Mouse (Mus musculus): ENCODE data around the gene Col4a2. TPM values are rescaled to one million over a fixed set of nuclear protein-coding genes. Genes with fewer than 3 reads are reported as not detected.
A peak's percentile ranks its signal among the peaks of the same experiment; 100 is the strongest.
"Not testable (repeated sequence)": the region's sequence is repeated elsewhere in the genome, so short reads cannot be mapped to it uniquely, and the experiment has no call there.

Col4a2 gene
- polyA plus RNA-seq, 1 experiment from 2014 or later = 39.1 TPM

DNA sequence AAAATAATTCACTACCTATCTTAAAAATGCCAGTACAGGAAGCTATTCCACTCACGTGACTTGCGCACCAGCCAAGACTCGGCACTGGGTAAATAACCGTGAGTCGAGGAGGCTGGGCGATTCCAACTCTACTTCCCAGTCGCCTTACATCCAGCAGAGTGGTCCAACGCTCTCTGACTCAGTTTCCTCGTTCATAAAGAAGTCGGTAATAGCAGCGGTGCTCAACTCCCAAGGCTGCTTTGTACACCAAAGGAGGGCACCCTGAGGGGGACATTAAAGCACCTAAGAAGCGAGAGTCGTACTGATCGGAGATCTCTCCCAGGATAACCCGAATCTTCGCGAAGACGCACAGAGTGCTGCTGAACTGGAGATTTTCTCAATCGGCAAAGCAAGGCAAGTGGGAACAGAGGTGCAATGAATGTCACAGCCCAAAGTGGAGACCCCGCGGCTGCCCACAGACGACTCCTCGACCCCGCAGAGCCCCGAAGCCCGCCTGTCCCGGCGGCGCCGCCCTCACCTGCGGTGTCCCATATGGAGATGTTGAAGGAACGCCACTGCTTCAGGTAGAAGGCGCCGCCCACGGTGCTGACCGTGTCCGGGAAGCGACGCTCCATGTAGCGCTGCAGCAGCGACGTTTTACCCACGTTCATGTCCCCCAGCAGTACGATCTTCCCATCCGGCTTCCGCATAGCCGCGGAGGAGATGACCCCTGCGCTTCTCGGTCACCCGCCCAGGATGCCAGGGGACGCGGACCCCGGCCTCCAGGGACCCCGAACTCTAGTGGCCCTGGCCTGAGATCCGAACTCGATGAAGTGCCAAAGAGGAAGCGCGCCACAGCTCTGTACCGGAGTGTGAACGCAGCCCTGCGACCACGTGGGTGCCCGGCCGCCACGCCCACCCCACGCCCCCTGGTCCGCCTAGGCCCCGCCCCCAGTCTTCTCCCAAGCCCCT, 165.5 kb downstream of the Col4a2 start, which contains the start of gene Rab20:
Gene Rab20 (minus strand): TSS at position 900 of the 951 bp plus-strand sequence.
- peak; percentile 74 for ATAC-seq
- WGBS = under 1% methylated on average over 65 of the region's 69 CpGs
- peaks cover 91% of the 10 kb centered on the region for H3K27me3 ChIP-seq
- no peaks in the 10 kb centered on the region for H3K36me3 ChIP-seq
- H3K9me3 ChIP-seq = no peaks in the 10 kb centered on the region
- H3K4me1 ChIP-seq (replicated peaks) = peaks cover 21% of the 10 kb centered on the region
- H3K4me3 ChIP-seq (replicated peaks) = peak within 1 kb of the TSS; percentile 44
- H3K4me2 ChIP-seq (replicated peaks) = peak within 1 kb of the TSS; percentile 75
- H3K27ac ChIP-seq = no peak within 1 kb of the TSS
- H3K9ac ChIP-seq (replicated peaks) = peak within 1 kb of the TSS; percentile 24; the same call in 1 of the 2 replicates

- Histone ChIP-seq H3K27ac (no peak overlapping the region), H3K4me3 (replicated peaks) (peak overlapping the region; percentile 44), H3K4me1 (replicated peaks) (peaks cover 21% of the 10 kb centered on the region), H3K9me3 (no peaks in the 10 kb centered on the region), H3K27me3 (peaks cover 89% of the 10 kb centered on the region), H3K9ac (replicated peaks) (no peak overlapping the region), H3K4me2 (replicated peaks) (peak overlapping the region; percentile 75), H3K36me3 (no peaks in the 10 kb centered on the region)
- WGBS = 2% methylated on average over 23 of the region's 23 CpGs
- ATAC-seq = peak; percentile 35; the same call in 1 of the 2 replicates
These were observed 166.4 kb downstream of the Col4a2 start for GRCm38 (mm10) chr8:11478807-11479527.

DNA sequence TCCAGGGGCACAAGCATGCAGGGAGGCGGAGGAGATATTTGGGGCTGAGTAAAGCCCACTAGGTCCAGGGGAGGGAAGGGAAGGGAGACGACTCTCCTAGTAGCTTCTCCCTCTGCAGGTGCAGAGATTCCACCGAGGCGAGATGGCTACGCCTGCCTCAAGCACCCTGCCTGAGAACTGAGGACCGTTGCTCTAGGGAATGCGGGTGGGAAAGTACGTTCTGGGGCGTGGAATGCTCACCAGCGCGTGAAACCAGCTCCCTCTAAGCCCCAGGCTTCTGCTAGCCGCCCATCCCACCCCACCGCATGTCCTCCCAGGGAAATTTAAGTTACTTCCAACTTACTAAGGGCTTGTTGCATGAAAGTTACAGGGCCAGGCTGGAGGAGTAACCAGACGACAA, 167.0 kb downstream of the Col4a2 start:
- Histone ChIP-seq H3K9me3 (no peaks in the 10 kb centered on the region), H3K4me3 (replicated peaks) (no peak overlapping the region), H3K27ac (no peak overlapping the region), H3K4me2 (replicated peaks) (no peak overlapping the region), H3K9ac (replicated peaks) (no peak overlapping the region), H3K36me3 (no peaks in the 10 kb centered on the region), H3K4me1 (replicated peaks) (peaks cover 21% of the 10 kb centered on the region), H3K27me3 (peaks cover 83% of the 10 kb centered on the region)
- WGBS = 7% methylated on average over 14 of the region's 14 CpGs
- ATAC-seq = no peak

DNA sequence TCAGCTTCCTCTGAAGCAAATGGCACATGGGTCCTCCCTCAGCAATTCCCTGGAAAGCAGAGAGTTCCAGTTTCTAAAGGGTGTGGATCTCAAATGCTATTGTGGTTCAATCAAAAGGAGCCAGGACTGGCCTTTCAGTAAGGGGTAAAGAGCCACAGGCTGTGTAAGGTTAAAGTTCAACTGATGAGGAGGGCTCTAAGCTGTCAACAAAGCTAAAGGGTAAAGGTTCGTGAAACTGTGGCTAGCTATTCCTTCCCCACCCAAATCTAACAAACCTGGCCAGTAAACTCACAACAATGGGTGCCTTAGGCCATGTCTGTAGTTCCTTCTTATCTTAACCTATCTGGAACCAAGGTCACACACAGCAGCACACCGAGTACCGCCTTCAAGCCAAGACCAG, 169.3 kb downstream of the Col4a2 start:
- Histone ChIP-seq H3K27ac (no peak overlapping the region), H3K36me3 (no peaks in the 10 kb centered on the region), H3K27me3 (peaks cover 61% of the 10 kb centered on the region), H3K4me2 (replicated peaks) (no peak overlapping the region), H3K4me3 (replicated peaks) (no peak overlapping the region), H3K4me1 (replicated peaks) (peaks cover 14% of the 10 kb centered on the region), H3K9ac (replicated peaks) (no peak overlapping the region), H3K9me3 (no peaks in the 10 kb centered on the region)
- no peak for ATAC-seq
- WGBS = 55% methylated on average over 3 of the region's 3 CpGs

DNA sequence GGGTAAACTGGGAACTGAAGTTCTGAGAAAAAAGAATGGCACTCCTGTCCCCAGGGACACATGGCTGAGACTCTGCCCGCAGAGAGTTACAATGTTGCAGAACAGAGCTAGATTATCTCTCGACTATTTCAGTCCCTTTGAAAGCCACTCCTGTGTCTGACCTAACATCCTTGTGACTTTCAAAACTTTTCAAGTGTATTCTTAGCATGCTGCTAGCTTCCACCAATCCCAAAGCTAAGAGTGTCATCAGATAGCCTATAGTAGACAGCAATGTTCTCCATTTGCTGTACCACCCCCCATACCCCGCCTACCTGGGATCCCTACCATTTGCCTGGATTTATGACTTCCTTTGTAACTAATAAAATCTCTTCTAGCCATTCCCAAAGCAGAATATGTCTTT, 169.9 kb downstream of the Col4a2 start:
- WGBS = 77% methylated on average over 3 of the region's 3 CpGs
- no peak for ATAC-seq
- H3K9ac ChIP-seq (replicated peaks) = no peak overlapping the region
- H3K4me3 ChIP-seq (replicated peaks) = no peak overlapping the region
- peaks cover 11% of the 10 kb centered on the region for H3K4me1 ChIP-seq (replicated peaks)
- no peaks in the 10 kb centered on the region for H3K9me3 ChIP-seq
- no peak overlapping the region for H3K27ac ChIP-seq
- no peaks in the 10 kb centered on the region for H3K36me3 ChIP-seq
- no peak overlapping the region for H3K4me2 ChIP-seq (replicated peaks)
- H3K27me3 ChIP-seq = peaks cover 54% of the 10 kb centered on the region

GRCm38 (mm10) chr8:11486142-11486541, 173.5 kb downstream of the Col4a2 start:
- Histone ChIP-seq H3K27ac (no peak overlapping the region), H3K4me2 (replicated peaks) (no peak overlapping the region), H3K9me3 (no peaks in the 10 kb centered on the region), H3K4me1 (replicated peaks) (no peaks in the 10 kb centered on the region), H3K9ac (replicated peaks) (no peak overlapping the region), H3K27me3 (peaks cover 37% of the 10 kb centered on the region), H3K36me3 (no peaks in the 10 kb centered on the region), H3K4me3 (replicated peaks) (no peak overlapping the region)
- ATAC-seq = 0 out of 2 replicates have a peak, but pooled peaks have one; percentile 40
- WGBS = 23% methylated on average over 7 of the region's 7 CpGs

DNA sequence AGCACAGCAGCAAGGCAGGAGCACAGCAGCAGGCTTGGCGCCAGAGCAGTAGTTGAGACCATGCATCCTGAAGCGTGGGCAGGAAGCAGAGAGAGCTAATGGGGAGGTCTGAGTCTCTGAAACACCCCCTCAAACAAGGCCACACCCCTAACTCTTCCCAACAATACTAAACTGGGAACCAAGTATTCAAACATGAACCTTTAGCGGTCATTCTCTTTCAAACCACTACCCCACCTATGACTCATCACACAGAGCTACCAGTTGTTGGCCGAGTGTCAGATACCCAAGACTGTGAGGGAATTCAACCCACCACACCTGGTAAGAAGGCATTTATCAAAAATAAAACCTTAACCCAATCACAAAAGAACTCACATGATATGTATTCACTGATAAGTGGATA, 174.6 kb downstream of the Col4a2 start:
- no peak for ATAC-seq

DNA sequence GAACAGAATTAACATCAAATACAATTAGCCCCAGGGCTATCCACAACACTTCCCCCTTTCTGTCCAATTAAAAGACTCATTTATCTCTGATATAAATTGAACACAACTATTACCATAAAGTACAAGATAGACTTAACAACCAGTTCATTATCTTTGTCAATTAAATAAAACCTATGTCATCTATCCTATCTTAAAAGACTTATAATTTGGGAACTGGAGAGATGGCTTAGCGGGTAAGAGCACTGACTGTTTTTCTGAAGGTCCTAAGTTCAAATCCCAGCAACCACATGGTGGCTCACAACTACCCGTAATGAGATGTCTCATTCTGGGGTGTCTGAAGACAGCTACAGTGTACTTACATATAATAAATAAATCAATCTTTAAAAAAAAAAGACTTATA, 179.7 kb downstream of the Col4a2 start:
- not testable (repeated sequence) for H3K4me3 ChIP-seq (replicated peaks); H3K4me2 ChIP-seq (replicated peaks); H3K36me3 ChIP-seq; ATAC-seq; H3K27ac ChIP-seq; H3K4me1 ChIP-seq (replicated peaks); H3K9ac ChIP-seq (replicated peaks); H3K9me3 ChIP-seq
- 86% methylated on average over 2 of the region's 2 CpGs for WGBS
- H3K27me3 ChIP-seq = peaks cover 39% of the 10 kb centered on the region

More for the DNA sequence above, 174.6 kb downstream of the Col4a2 start:
- H3K4me3 ChIP-seq (replicated peaks) = no peak overlapping the region
- no peaks in the 10 kb centered on the region for H3K36me3 ChIP-seq
- H3K4me2 ChIP-seq (replicated peaks) = no peak overlapping the region
- H3K9me3 ChIP-seq = no peaks in the 10 kb centered on the region
- no peaks in the 10 kb centered on the region for H3K4me1 ChIP-seq (replicated peaks)
- H3K27ac ChIP-seq = no peak overlapping the region
- 81% methylated on average over 4 of the region's 4 CpGs for WGBS
- H3K27me3 ChIP-seq = peaks cover 33% of the 10 kb centered on the region
- H3K9ac ChIP-seq (replicated peaks) = no peak overlapping the region

- H3K4me3 ChIP-seq (replicated peaks) = peak within 1 kb of the TSS; percentile 85
- H3K27me3 ChIP-seq = peaks cover 17% of the 10 kb centered on the region
- peaks cover 21% of the 10 kb centered on the region for H3K4me1 ChIP-seq (replicated peaks)
- H3K27ac ChIP-seq = peak within 1 kb of the TSS; percentile 87
- 3% methylated on average over 72 of the region's 73 CpGs for WGBS
- peaks cover 4% of the 10 kb centered on the region; the same call in 1 of the 2 replicates for H3K36me3 ChIP-seq
- ATAC-seq = peak; percentile 99
- peak within 1 kb of the TSS; percentile 75 for H3K4me2 ChIP-seq (replicated peaks)
- H3K9ac ChIP-seq (replicated peaks) = peak within 1 kb of the TSS; percentile 80
- H3K9me3 ChIP-seq = no peaks in the 10 kb centered on the region
These were observed 184.7 kb downstream of the Col4a2 start, which contains the start of gene Naxd for GRCm38 (mm10) chr8:11497017-11497990. Naxd (plus strand) TSS chr8:11497506.

DNA sequence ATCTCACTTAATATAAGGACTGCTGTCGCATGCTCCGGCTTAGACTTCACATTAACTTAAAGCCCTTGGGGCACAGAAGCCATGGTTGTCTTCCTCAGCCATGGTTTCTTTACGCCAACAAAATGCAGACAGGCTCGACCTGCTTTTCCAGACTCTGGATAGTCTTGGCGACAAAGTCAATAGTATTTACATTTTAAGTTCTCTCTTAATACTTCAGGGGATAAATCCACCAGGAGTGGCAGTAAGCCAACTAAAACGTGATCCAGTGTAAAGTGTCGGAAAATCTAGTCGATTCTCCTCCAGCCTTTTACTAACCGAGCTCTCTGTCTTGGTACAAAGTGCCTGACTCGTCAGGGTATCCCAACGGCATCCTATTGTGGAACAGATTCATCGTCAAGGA, 185.7 kb downstream of the Col4a2 start:
- Histone ChIP-seq H3K9ac (replicated peaks) (no peak overlapping the region), H3K36me3 (peaks cover 14% of the 10 kb centered on the region), H3K4me3 (replicated peaks) (peak overlapping the region; percentile 85), H3K4me1 (replicated peaks) (peaks cover 21% of the 10 kb centered on the region), H3K27me3 (peaks cover 17% of the 10 kb centered on the region), H3K9me3 (no peaks in the 10 kb centered on the region), H3K4me2 (replicated peaks) (peak overlapping the region; percentile 75), H3K27ac (no peak overlapping the region)
- no peak for ATAC-seq
- WGBS = 78% methylated on average over 12 of the region's 12 CpGs
